Mouse (Mus musculus): Measurements from ENCODE around the gene Rapgef4. TPM values are rescaled to one million over a fixed set of nuclear protein-coding genes. Genes with fewer than 3 reads are reported as not detected.

Rapgef4 gene
- polyA plus RNA-seq, 1 experiment from 2014 or later = 12.5 TPM

- no peak overlapping the region for H3K4me3 ChIP-seq (replicated peaks)
- H3K9me3 ChIP-seq = no peaks in the 10 kb centered on the region
- no peak overlapping the region for H3K27ac ChIP-seq
- WGBS = 75% methylated on average over 1 of the region's 1 CpGs
- H3K27me3 ChIP-seq = no peaks in the 10 kb centered on the region
- no peak overlapping the region for H3K4me2 ChIP-seq (replicated peaks)
- H3K36me3 ChIP-seq = no peaks in the 10 kb centered on the region
- no peak for ATAC-seq
- no peaks in the 10 kb centered on the region for H3K4me1 ChIP-seq (replicated peaks)
- no peak overlapping the region for H3K9ac ChIP-seq (replicated peaks)
These were observed 37.7 kb downstream of the Rapgef4 start for GRCm38 (mm10) chr2:72018736-72019135.

GRCm38 (mm10) chr2:72020755-72021154 is 39.7 kb downstream of the Rapgef4 start:
- Histone ChIP-seq H3K9me3 (no peaks in the 10 kb centered on the region), H3K4me1 (replicated peaks) (no peaks in the 10 kb centered on the region), H3K27me3 (no peaks in the 10 kb centered on the region), H3K36me3 (no peaks in the 10 kb centered on the region), H3K27ac (no peak overlapping the region), H3K4me3 (replicated peaks) (no peak overlapping the region), H3K9ac (replicated peaks) (no peak overlapping the region), H3K4me2 (replicated peaks) (no peak overlapping the region)
- WGBS = 92% methylated on average over 15 of the region's 15 CpGs
- no peak for ATAC-seq

- Histone ChIP-seq H3K4me3 (replicated peaks) (no peak overlapping the region), H3K27ac (no peak overlapping the region), H3K9ac (replicated peaks) (no peak overlapping the region), H3K4me2 (replicated peaks) (no peak overlapping the region), H3K4me1 (replicated peaks) (no peaks in the 10 kb centered on the region), H3K9me3 (no peaks in the 10 kb centered on the region), H3K36me3 (no peaks in the 10 kb centered on the region), H3K27me3 (no peaks in the 10 kb centered on the region)
- WGBS = 84% methylated on average over 5 of the region's 5 CpGs
- ATAC-seq = no peak
These were observed 40.4 kb downstream of the Rapgef4 start for GRCm38 (mm10) chr2:72021440-72021839.

- Histone ChIP-seq H3K4me2 (replicated peaks) (no peak overlapping the region), H3K9me3 (no peaks in the 10 kb centered on the region), H3K27ac (no peak overlapping the region), H3K9ac (replicated peaks) (no peak overlapping the region), H3K36me3 (no peaks in the 10 kb centered on the region), H3K4me1 (replicated peaks) (no peaks in the 10 kb centered on the region), H3K4me3 (replicated peaks) (no peak overlapping the region), H3K27me3 (no peaks in the 10 kb centered on the region)
- WGBS = 65% methylated on average over 3 of the region's 3 CpGs
- ATAC-seq = no peak
These were observed 40.8 kb downstream of the Rapgef4 start for GRCm38 (mm10) chr2:72021845-72022244.

- no peak overlapping the region for H3K4me2 ChIP-seq (replicated peaks)
- no peaks in the 10 kb centered on the region for H3K4me1 ChIP-seq (replicated peaks)
- no peak overlapping the region for H3K9ac ChIP-seq (replicated peaks)
- no peak overlapping the region for H3K4me3 ChIP-seq (replicated peaks)
- ATAC-seq = no peak
- WGBS = 91% methylated on average over 5 of the region's 5 CpGs
- H3K36me3 ChIP-seq = no peaks in the 10 kb centered on the region
- H3K9me3 ChIP-seq = no peaks in the 10 kb centered on the region
- no peaks in the 10 kb centered on the region for H3K27me3 ChIP-seq
- H3K27ac ChIP-seq = no peak overlapping the region
These were observed 42.8 kb downstream of the Rapgef4 start for GRCm38 (mm10) chr2:72023791-72024190.

- ATAC-seq = no peak
- Histone ChIP-seq H3K27me3 (no peaks in the 10 kb centered on the region), H3K4me1 (replicated peaks) (no peaks in the 10 kb centered on the region), H3K36me3 (no peaks in the 10 kb centered on the region), H3K4me3 (replicated peaks) (no peak overlapping the region), H3K9me3 (no peaks in the 10 kb centered on the region), H3K27ac (no peak overlapping the region), H3K9ac (replicated peaks) (no peak overlapping the region), H3K4me2 (replicated peaks) (no peak overlapping the region)
- 91% methylated on average over 5 of the region's 5 CpGs for WGBS
These were observed 44.6 kb downstream of the Rapgef4 start for GRCm38 (mm10) chr2:72025660-72026059.

- H3K4me1 ChIP-seq (replicated peaks) = no peaks in the 10 kb centered on the region
- no peak for ATAC-seq
These were observed 45.5 kb downstream of the Rapgef4 start for GRCm38 (mm10) chr2:72026506-72026905.

GRCm38 (mm10) chr2:72029081-72029480 is 48.0 kb downstream of the Rapgef4 start:
- Histone ChIP-seq H3K4me1 (replicated peaks) (no peaks in the 10 kb centered on the region), H3K4me2 (replicated peaks) (no peak overlapping the region), H3K4me3 (replicated peaks) (no peak overlapping the region), H3K36me3 (no peaks in the 10 kb centered on the region), H3K9ac (replicated peaks) (no peak overlapping the region), H3K27ac (no peak overlapping the region), H3K27me3 (no peaks in the 10 kb centered on the region), H3K9me3 (no peaks in the 10 kb centered on the region)
- WGBS = 82% methylated on average over 1 of the region's 1 CpGs
- ATAC-seq = no peak

More at GRCm38 (mm10) chr2:72026506-72026905, 45.5 kb downstream of the Rapgef4 start:
- 100% methylated on average over 1 of the region's 1 CpGs for WGBS
- Histone ChIP-seq H3K9me3 (no peaks in the 10 kb centered on the region), H3K9ac (replicated peaks) (no peak overlapping the region), H3K27ac (no peak overlapping the region), H3K36me3 (no peaks in the 10 kb centered on the region), H3K4me3 (replicated peaks) (no peak overlapping the region), H3K27me3 (no peaks in the 10 kb centered on the region), H3K4me2 (replicated peaks) (no peak overlapping the region)

GRCm38 (mm10) chr2:72029586-72030144 is 48.6 kb downstream of the Rapgef4 start:
- Histone ChIP-seq H3K9me3 (no peaks in the 10 kb centered on the region), H3K27ac (no peak overlapping the region), H3K9ac (replicated peaks) (no peak overlapping the region), H3K27me3 (no peaks in the 10 kb centered on the region), H3K4me3 (replicated peaks) (no peak overlapping the region), H3K4me1 (replicated peaks) (no peaks in the 10 kb centered on the region), H3K36me3 (no peaks in the 10 kb centered on the region), H3K4me2 (replicated peaks) (no peak overlapping the region)
- ATAC-seq = no peak
- 83% methylated on average over 5 of the region's 5 CpGs for WGBS

GRCm38 (mm10) chr2:72031717-72032116 is 50.7 kb downstream of the Rapgef4 start:
- 83% methylated on average over 5 of the region's 5 CpGs for WGBS
- ATAC-seq = no peak
- no peaks in the 10 kb centered on the region for H3K9me3 ChIP-seq
- no peaks in the 10 kb centered on the region for H3K4me1 ChIP-seq (replicated peaks)
- H3K27ac ChIP-seq = no peak overlapping the region
- no peak overlapping the region for H3K4me2 ChIP-seq (replicated peaks)
- H3K9ac ChIP-seq (replicated peaks) = no peak overlapping the region
- no peaks in the 10 kb centered on the region for H3K36me3 ChIP-seq
- H3K4me3 ChIP-seq (replicated peaks) = no peak overlapping the region
- peaks cover 3% of the 10 kb centered on the region; the same call in 1 of the 2 replicates for H3K27me3 ChIP-seq

GRCm38 (mm10) chr2:72035616-72036015 is 54.6 kb downstream of the Rapgef4 start:
- Histone ChIP-seq H3K9ac (replicated peaks) (no peak overlapping the region), H3K27me3 (peaks cover 6% of the 10 kb centered on the region), H3K4me3 (replicated peaks) (no peak overlapping the region), H3K27ac (no peak overlapping the region), H3K4me2 (replicated peaks) (no peak overlapping the region), H3K9me3 (no peaks in the 10 kb centered on the region), H3K36me3 (no peaks in the 10 kb centered on the region), H3K4me1 (replicated peaks) (peaks cover 15% of the 10 kb centered on the region)
- ATAC-seq = no peak
- WGBS = 53% methylated on average over 8 of the region's 8 CpGs

- H3K27ac ChIP-seq = no peak overlapping the region
- H3K27me3 ChIP-seq = peaks cover 11% of the 10 kb centered on the region
- H3K9me3 ChIP-seq = no peaks in the 10 kb centered on the region
- WGBS = 91% methylated on average over 5 of the region's 5 CpGs
- no peak overlapping the region for H3K4me3 ChIP-seq (replicated peaks)
- peaks cover 15% of the 10 kb centered on the region for H3K4me1 ChIP-seq (replicated peaks)
- no peaks in the 10 kb centered on the region for H3K36me3 ChIP-seq
- H3K9ac ChIP-seq (replicated peaks) = no peak overlapping the region
- no peak overlapping the region for H3K4me2 ChIP-seq (replicated peaks)
- no peak for ATAC-seq
These were observed 56.3 kb downstream of the Rapgef4 start for GRCm38 (mm10) chr2:72037357-72037756.

GRCm38 (mm10) chr2:72038235-72038634 is 57.2 kb downstream of the Rapgef4 start:
- Histone ChIP-seq H3K4me1 (replicated peaks) (peaks cover 15% of the 10 kb centered on the region), H3K4me2 (replicated peaks) (no peak overlapping the region), H3K27ac (no peak overlapping the region), H3K9ac (replicated peaks) (no peak overlapping the region), H3K4me3 (replicated peaks) (no peak overlapping the region), H3K27me3 (peaks cover 11% of the 10 kb centered on the region), H3K36me3 (no peaks in the 10 kb centered on the region), H3K9me3 (no peaks in the 10 kb centered on the region)
- ATAC-seq = no peak
- WGBS = 17% methylated on average over 1 of the region's 1 CpGs
